Mouse (Mus musculus) hindbrain, embryonic 11.5 days (tissue): ENCODE results near the gene Trappc3l. TPM values are rescaled to one million over a fixed set of nuclear protein-coding genes. Genes with fewer than 3 reads are reported as not detected.
"Not testable (repeated sequence)": the region's sequence is repeated elsewhere in the genome, so short reads cannot be mapped to it uniquely, and the experiment has no call there.

Experiments used
- ATAC-seq: fragments of 200-750 bp; cut with Nextera tagmentation; 2 replicates; pipeline ENCODE4 v1.8.0; 2017; ENCODE audit warnings: mild to moderate bottlenecking, moderate TSS enrichment, moderate library complexity; ENCODE audit not compliant: low FRiP score
- DNase-seq: peaks from one replicate; pipeline ENCODE4 v3.0.0-alpha.2; 2015; ENCODE audit warnings: low spot score
- H3K27ac ChIP-seq: fragments of 300-500 bp; sonication (generic); 2 replicates; pipeline ENCODE4 v1.5.1; 2014; ENCODE audit warnings: mild to moderate bottlenecking, low read depth, low read length
- H3K27me3 ChIP-seq: fragments of 300-500 bp; sonication (generic); 2 replicates; pipeline ENCODE4 v1.6.1; 2014; ENCODE audit warnings: mild to moderate bottlenecking, low read length, moderate library complexity, mixed read lengths; ENCODE audit not compliant: control insufficient read depth, insufficient read depth
- H3K36me3 ChIP-seq: fragments of 300-500 bp; sonication (generic); 2 replicates; pipeline ENCODE4 v1.6.1; 2014; ENCODE audit warnings: mild to moderate bottlenecking, low read length, moderate library complexity, mixed read lengths; ENCODE audit not compliant: control insufficient read depth, insufficient read depth
- H3K4me1 ChIP-seq: fragments of 300-500 bp; sonication (generic); replicated peaks from 2 replicates; pipeline ENCODE4 v1.6.1; 2014; ENCODE audit warnings: low read length, mixed read lengths; ENCODE audit not compliant: control insufficient read depth, insufficient read depth
- H3K4me2 ChIP-seq: fragments of 300-500 bp; sonication (generic); replicated peaks from 2 replicates; pipeline ENCODE4 v1.6.1; 2014; ENCODE audit warnings: mild to moderate bottlenecking, low read depth, low read length
- H3K4me3 ChIP-seq: fragments of 300-500 bp; sonication (generic); 2 replicates; pipeline ENCODE4 v1.5.1; 2014; ENCODE audit warnings: low read depth, low read length
- H3K9ac ChIP-seq: fragments of 300-500 bp; sonication (generic); 2 replicates; pipeline ENCODE4 v1.6.1; 2014; ENCODE audit warnings: low read depth, low read length
- H3K9me3 ChIP-seq: fragments of 300-500 bp; sonication (generic); 2 replicates; pipeline ENCODE4 v1.6.1; 2016; ENCODE audit warnings: low read length; ENCODE audit not compliant: control insufficient read depth
- WGBS: fragments of 180-500 bp; shearing (Covaris S2); extraction: QIAGEN DNeasy Blood & Tissue Kit; methylation state at CpG from one replicate; pipeline ENCODE4 v1.1.7; 2014; 5-methylcytosine and 5-hydroxymethylcytosine counted together
- polyA plus RNA-seq: library from polyadenylated mRNA; unstranded; fragments of >200 nt; fragmentation: Nextera tagmentation; extraction: Ambion mirVana; gene quantifications from 2 replicates; pipeline ENCODE4 v1.2.1, GENCODE M21; 2014

Trappc3l gene
- polyA plus RNA-seq: not detected in 2 replicates

- H3K9ac ChIP-seq: no peak within 1 kb of the TSS
- ATAC-seq (no peak), DNase-seq (no peak)
- no peaks in the 10 kb centered on the region for H3K36me3 ChIP-seq
- no peaks in the 10 kb centered on the region for H3K27me3 ChIP-seq
- H3K4me1 ChIP-seq: no peaks in the 10 kb centered on the region
- H3K4me2 ChIP-seq: no peak within 1 kb of the TSS
- no peak within 1 kb of the TSS for H3K4me3 ChIP-seq
- 81% methylated on average over 3 of the region's 3 CpGs for WGBS
- H3K27ac ChIP-seq: no peak within 1 kb of the TSS
- H3K9me3 ChIP-seq: no peaks in the 10 kb centered on the region
Measured at GRCm38 (mm10) chr10:34037401-34037800, at the start of gene Trappc3l. Gene Trappc3l (plus strand): TSS chr10:34037597.

GRCm38 (mm10) chr10:33996686-33997085, 40.7 kb upstream of the Trappc3l start:
- not testable (repeated sequence) for H3K4me3 ChIP-seq, H3K9me3 ChIP-seq, H3K27me3 ChIP-seq, H3K4me2 ChIP-seq, H3K9ac ChIP-seq, DNase-seq, H3K27ac ChIP-seq, ATAC-seq, H3K4me1 ChIP-seq, H3K36me3 ChIP-seq
- 91% methylated on average over 6 of the region's 8 CpGs for WGBS

GRCm38 (mm10) chr10:33998397-33998796, 39.0 kb upstream of the Trappc3l start:
- ATAC-seq (no peak), DNase-seq (no peak)
- H3K27me3 ChIP-seq: no peaks in the 10 kb centered on the region
- H3K9me3 ChIP-seq: no peaks in the 10 kb centered on the region
- H3K4me3 ChIP-seq: no peak overlapping the region
- H3K4me1 ChIP-seq: no peaks in the 10 kb centered on the region
- no peak overlapping the region for H3K9ac ChIP-seq
- H3K36me3 ChIP-seq: no peaks in the 10 kb centered on the region; the same call in 1 of the 2 replicates
- H3K27ac ChIP-seq: no peak overlapping the region
- H3K4me2 ChIP-seq: no peak overlapping the region

GRCm38 (mm10) chr10:34012581-34012980, 24.8 kb upstream of the Trappc3l start:
- no peaks in the 10 kb centered on the region for H3K4me1 ChIP-seq
- 96% methylated on average over 4 of the region's 4 CpGs for WGBS
- H3K9me3 ChIP-seq: no peaks in the 10 kb centered on the region
- H3K36me3 ChIP-seq: no peaks in the 10 kb centered on the region
- no peak overlapping the region for H3K9ac ChIP-seq
- no peak overlapping the region for H3K4me2 ChIP-seq
- no peak overlapping the region for H3K27ac ChIP-seq
- no peak overlapping the region for H3K4me3 ChIP-seq
- DNase-seq (no peak), ATAC-seq (no peak)
- H3K27me3 ChIP-seq: no peaks in the 10 kb centered on the region

- Histone ChIP-seq H3K27me3 (no peaks in the 10 kb centered on the region), H3K36me3 (no peaks in the 10 kb centered on the region), H3K9me3 (no peaks in the 10 kb centered on the region), H3K4me1 (no peaks in the 10 kb centered on the region), H3K9ac (no peak overlapping the region), H3K4me3 (no peak overlapping the region), H3K27ac (no peak overlapping the region), H3K4me2 (no peak overlapping the region)
- ATAC-seq: no peak
- WGBS: 85% methylated on average over 2 of the region's 2 CpGs
- no peak for DNase-seq
Measured at GRCm38 (mm10) chr10:34013241-34013640, 24.2 kb upstream of the Trappc3l start.

- DNase-seq (no peak), ATAC-seq (no peak)
- Histone ChIP-seq H3K9ac (peak overlapping the region; percentile 91), H3K27ac (peak overlapping the region; percentile 91), H3K36me3 (no peaks in the 10 kb centered on the region), H3K4me3 (peak overlapping the region; percentile 89), H3K4me2 (peak overlapping the region; percentile 61), H3K27me3 (no peaks in the 10 kb centered on the region), H3K9me3 (no peaks in the 10 kb centered on the region), H3K4me1 (no peaks in the 10 kb centered on the region)
- WGBS: under 1% methylated on average over 21 of the region's 21 CpGs
Measured at GRCm38 (mm10) chr10:34018746-34019301, 18.6 kb upstream of the Trappc3l start.

- Histone ChIP-seq H3K4me1 (no peaks in the 10 kb centered on the region), H3K9me3 (no peaks in the 10 kb centered on the region), H3K27me3 (no peaks in the 10 kb centered on the region), H3K36me3 (no peaks in the 10 kb centered on the region), H3K4me2 (peak within 1 kb of the TSS; percentile 61), H3K4me3 (peak within 1 kb of the TSS; percentile 89), H3K9ac (peak within 1 kb of the TSS; percentile 91), H3K27ac (peak within 1 kb of the TSS; percentile 91)
- WGBS: under 1% methylated on average over 82 of the region's 82 CpGs
- ATAC-seq: peak; percentile 100
- peak; percentile 95 for DNase-seq
Measured at GRCm38 (mm10) chr10:34019302-34020075, 17.9 kb upstream of the Trappc3l start, which contains the start of gene Rwdd1. Gene Rwdd1 (minus strand): TSS chr10:34019624.

- H3K36me3 ChIP-seq: no peaks in the 10 kb centered on the region
- no peak overlapping the region for H3K4me3 ChIP-seq
- DNase-seq (no peak), ATAC-seq (no peak)
- H3K4me1 ChIP-seq: no peaks in the 10 kb centered on the region
- H3K4me2 ChIP-seq: no peak overlapping the region
- WGBS: 88% methylated on average over 5 of the region's 5 CpGs
- no peaks in the 10 kb centered on the region for H3K27me3 ChIP-seq
- no peak overlapping the region for H3K27ac ChIP-seq
- H3K9ac ChIP-seq: no peak overlapping the region
- H3K9me3 ChIP-seq: no peaks in the 10 kb centered on the region
Measured at GRCm38 (mm10) chr10:34030322-34030721, 7.1 kb upstream of the Trappc3l start.
